Mouse (Mus musculus) gastrocnemius, postnatal 10 days (tissue): ENCODE data around the gene Eif4g1. TPM values are rescaled to one million over a fixed set of nuclear protein-coding genes. Genes with fewer than 3 reads are reported as not detected.

Experiments
- DNase-seq: peaks from one replicate; pipeline ENCODE4 v3.0.0; 2021; ENCODE audit warnings: mixed read lengths
- total RNA-seq, 2 experiments: library from RNA; stranded (reverse); gene quantifications; 2 replicates each; pipeline ENCODE4 v1.2.3; 2021

Gene Eif4g1
- total RNA-seq, 2 experiments from 2014 or later: 324 to 334 TPM

DNA sequence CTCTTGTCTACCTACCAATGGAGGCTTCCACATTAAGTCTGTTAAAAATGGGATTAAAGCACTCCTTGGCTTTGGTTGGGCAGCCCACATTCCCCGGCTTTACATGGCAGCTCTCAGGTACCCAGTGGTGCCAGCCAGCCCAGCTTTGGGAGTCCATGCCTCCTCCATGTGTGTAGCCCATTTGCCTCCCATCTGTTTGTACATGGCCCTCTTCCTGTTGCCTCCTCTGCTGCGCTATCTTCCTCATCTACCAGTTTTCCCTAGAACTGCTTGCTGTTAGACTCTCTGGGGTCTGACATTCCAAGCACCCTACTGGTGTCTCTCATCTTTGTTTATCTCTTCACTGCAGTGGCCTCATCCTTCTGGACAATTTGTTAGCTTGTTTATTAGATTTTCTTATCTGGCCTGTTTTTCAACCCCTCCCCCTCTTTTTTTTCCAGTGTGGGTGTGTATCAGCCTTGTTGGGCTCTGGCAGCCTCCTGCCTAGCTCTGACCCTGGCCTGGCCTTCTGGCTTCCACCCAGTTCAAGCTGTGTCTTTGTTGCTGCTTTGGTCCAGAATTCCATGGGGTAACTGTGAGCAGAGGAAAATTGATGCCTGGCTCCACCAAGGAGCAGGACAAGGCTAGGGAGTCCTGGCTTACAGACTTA, 38.4 kb downstream of the Eif4g1 start:
- DNase-seq: no peak

DNA sequence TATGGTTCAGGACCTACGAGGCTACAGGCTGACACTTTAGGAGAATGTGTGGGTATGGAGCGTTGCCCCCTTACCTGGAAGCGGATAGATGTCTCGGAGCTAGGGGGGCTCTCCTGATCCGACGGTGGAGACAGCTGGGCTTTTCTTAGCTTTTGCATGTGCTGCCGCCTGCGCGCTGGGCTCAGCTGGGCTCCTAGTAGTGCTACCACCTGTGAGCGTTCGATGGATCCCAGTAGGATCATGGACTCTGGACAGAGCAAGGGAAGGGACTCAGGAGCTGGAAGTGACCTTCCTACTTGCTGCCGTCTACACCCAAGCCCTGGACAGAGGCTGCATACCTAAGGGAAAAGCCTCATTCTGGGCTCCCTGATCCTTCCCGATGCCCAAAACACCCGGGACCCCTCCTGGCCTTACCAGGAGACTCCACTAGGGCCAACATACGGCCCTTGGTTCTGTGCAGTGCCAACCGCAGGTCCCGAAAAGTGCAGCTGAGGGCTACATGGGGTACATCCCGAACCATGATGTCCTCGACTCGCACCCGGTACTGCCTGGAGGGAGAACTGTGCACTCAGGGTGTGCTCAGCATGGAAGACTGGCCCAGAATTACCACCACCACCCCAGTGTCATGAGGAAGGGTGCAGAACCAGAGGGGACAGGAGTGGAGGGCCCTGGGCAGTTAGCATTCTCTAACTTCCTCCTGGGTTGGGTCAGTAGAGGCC, 40.3 kb downstream of the Eif4g1 start:
- DNase-seq: no peak

DNA sequence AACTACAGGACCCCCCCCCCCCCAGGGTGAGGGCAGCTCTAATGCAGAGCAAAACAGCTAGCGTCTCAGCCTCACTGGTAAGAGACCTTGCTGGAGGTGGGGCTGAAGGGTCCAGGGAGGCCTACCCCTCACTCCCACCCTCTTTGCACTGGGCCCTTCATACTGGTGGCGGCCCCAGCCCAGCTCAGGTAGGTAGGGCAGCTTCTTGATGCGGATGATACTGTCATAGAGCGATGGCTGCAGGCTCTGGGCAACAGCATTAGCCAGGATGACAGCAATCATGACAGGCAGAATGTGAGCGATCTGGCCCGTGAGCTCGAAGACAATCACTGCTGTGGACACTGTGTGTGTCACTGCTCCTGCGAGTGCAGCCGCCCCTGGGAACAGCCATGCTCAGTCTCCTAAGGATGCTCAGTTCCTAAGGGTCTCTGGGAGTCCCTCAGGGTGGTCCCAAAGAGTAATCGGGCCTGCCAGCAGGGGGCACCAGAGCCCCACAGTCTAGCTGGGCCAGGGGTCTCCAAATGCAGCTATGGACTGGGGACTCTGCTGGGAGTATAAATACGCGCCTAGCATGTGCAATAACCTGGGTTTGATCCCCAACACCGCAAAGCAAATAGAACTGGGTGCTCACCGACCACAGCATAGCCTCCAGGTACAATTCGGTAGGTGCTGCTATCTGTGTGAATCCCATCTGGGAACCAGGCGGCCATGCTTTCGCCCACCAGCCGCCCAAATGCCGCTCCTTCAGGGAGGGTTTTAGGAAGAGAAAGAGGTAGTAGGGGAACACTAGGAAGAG, 41.0 kb downstream of the Eif4g1 start:
- DNase-seq: no peak

DNA sequence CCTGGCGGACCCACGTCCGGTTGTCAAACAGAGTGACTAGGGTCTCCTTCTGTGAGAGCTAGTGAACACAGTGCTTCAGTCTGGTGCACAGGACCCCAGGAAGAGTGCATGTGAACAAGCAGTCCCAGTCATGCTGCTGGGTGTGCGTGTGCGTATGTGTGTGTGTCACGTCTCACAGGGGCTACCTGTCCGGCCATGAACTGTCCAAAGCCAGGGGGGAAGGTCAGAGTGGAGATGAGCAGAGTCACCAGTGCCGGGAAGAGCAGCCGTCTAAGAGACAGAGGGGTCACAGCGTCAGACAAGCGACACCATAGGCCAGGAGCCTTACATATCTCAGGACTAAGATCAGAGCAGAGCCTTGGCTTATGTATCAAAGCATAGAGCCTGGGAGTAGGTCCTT, 42.3 kb downstream of the Eif4g1 start:
- DNase-seq: no peak

DNA sequence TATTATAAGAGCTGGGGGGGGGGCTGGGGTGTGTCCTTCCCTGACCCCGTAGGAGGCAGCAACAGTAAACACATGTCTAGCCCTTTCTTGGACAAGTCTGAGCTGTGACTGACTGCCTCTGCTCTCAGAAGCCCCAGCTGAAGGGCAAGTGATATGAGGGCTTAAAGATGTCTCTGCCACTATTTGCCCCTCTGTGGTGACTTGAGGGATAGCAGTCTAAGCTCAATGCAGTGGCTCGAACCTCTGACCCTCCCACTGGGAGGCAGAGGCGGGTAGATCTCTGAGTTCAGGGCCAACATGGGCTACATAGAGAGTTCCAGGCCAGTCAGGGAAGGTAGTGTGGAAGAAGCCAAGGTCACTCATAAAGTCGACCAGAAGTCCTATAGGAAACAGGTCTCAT, 42.7 kb downstream of the Eif4g1 start:
- no peak for DNase-seq

DNA sequence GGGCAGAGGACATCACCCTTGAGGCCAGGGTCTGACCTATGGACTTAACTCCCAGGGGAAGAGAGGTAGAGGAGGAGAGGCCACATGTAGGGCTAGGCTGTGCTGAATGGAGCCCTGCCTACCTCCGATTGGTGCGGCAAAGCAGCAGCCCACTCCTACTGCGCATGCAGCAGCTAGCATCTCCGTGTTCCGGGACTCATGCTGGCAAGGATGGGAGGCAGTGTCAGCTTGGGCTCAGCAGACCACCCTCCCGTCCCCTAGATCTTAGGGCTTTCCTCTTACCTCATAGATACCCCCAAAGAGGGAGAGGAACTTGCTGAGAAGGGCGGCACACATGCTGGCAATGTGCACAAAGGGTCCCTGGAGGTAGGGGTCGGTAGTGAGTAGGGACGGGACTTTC, 44.1 kb downstream of the Eif4g1 start:
- DNase-seq: no peak

DNA sequence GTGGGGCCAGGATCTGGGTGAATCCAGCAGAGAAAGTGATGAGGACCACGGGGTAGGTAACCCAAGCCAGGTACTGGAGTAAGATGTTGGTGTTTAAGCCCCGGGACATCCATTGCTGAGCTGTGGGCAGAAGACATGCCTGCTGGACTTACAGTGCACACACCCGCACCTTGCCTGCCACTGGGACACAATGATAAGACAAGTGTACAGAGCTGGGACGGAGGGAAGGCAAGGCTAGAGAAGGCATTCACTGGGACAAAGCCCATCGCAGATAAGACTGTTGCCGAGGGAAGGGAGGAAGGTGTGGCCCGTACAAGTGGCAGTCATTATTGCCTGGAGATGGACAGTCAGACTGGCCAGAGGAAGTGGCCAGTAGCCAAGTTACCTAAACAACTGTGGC, 44.8 kb downstream of the Eif4g1 start:
- no peak for DNase-seq

DNA sequence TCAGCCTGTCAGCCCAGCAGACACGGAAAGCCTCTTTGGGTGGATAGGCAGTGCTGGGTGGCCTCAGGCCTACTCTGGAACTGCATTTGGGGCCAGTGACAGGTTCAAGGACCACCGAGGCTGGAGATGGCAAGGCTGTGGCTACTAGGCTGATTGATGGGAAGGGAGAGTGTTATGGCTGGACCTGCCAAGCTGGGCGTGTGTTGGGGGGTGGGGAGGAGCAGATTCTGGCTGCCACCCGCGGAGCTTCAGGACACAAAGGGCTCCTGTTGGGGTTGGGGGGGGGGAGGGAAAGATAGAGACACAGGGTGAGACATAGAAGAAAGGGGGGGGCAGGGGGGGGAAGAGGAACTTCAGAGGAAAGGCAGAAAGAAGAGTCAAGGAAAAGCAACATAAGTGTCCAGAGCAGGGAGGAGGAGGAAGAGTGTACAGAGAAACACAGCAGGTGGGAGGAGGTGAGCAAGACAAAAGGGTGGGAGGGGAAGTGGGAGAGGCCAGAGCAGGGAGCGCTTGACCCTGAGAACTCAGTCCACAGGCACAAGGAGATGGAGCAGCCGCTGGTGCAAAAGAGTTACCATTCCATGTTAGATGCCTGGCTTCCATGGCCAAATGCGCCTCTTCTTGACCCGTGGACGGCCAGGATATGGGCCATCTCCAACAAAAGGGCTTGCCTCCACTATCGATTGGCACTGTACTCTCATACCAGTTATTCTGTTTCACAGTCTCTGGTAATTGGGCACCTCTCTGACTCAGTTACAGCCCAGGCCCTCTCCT, 46.4 kb downstream of the Eif4g1 start:
- no peak for DNase-seq

DNA sequence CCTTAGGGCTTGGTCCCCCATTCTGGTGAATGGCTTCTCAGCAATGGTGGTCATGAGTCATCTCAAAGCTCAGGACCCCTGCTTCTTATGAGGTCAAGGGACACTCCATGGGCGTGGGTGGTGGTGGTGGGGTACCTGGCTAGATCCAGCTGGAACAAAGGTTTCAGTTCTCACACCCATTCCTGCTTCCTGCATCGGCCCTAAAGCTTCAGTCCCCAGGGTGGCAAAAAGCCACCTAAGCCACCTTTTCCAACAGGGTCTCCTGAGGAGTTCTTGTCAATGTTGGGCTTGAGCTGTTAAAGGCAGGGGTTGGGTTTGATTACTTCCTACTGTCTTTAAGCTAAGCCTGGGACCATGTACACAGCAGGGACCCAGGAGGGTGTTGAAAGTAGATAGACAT, 47.0 kb downstream of the Eif4g1 start:
- DNase-seq: no peak

DNA sequence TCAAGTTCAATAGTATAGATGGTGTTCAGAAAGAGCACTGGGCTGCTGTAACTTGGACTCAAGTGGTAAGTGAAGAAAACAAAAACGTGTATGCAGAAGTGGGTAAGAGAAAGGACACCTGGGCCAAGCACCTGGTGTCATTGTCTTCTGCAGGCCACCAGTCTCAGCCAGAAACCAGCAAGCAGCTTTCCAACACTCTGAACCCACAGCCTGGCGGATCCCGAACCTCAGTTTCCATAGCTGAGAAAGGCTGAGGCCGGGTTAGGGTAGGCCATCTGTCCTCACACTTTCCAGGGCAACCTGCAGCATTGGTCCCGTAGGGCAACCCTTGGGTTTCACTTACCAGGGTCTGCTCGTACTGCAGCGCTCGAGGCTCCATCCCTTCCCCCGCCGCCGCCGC, 47.5 kb downstream of the Eif4g1 start:
- no peak for DNase-seq

DNA sequence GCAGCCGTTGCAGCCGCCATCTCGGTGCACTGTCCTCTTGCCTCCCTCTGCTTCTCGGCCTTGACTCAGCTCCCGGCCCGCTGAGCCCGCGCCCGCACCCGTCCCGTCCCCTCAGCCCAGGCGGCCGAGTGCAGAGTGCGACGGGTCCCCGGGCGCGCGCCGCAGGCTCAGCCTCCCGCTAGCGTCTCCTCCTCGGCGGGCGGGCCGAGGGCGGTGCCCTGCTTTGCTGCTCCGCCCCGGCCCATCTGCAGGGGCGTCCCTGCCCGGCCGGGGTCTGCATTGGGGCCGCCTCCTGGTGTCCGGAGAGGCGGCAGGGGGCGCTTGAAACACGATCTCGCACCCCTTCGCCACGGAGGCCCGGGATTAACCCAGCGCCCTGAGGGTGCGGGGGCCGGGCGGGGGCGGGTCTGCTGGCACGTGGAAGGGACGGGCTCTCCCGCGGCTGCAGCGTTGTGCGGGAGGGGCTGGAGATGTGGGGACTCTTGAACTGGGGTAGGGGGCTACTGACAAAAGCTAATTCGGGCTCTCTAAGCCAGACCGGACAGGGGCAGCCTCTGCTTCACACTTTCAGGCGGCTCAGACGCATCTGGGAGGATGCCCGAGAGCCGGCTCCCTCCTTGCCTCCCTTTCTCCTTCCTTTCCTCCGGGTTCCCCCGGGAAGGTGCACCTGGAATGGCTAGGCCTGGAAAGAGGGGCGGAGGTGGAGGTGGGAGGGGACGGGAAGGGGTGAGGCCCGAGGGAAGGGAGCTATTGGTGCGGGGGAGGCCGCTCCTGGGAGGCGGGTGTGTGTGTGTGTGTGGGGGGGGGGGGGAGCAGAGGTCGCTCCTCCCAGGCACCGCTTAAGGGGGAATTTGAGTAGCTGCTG, 48.1 kb downstream of the Eif4g1 start:
- DNase-seq: peak; percentile 76

DNA sequence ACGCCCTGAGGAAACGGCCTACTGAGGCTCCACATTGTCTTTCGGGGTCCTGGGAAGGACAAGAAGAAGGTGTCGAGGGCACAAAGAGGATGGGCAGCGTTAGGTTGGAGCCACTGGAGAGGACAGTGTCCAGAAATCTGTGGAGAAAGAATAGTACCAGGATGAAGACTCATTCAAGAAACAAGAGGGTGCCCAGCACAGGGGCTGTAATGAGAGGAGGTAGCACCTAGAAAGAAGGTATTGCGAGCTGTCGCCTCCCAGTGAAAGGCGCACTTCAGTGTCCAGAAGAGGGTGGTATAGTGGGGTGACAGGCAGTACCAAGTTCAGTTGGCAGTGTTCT, 48.7 kb downstream of the Eif4g1 start:
- DNase-seq: no peak

DNA sequence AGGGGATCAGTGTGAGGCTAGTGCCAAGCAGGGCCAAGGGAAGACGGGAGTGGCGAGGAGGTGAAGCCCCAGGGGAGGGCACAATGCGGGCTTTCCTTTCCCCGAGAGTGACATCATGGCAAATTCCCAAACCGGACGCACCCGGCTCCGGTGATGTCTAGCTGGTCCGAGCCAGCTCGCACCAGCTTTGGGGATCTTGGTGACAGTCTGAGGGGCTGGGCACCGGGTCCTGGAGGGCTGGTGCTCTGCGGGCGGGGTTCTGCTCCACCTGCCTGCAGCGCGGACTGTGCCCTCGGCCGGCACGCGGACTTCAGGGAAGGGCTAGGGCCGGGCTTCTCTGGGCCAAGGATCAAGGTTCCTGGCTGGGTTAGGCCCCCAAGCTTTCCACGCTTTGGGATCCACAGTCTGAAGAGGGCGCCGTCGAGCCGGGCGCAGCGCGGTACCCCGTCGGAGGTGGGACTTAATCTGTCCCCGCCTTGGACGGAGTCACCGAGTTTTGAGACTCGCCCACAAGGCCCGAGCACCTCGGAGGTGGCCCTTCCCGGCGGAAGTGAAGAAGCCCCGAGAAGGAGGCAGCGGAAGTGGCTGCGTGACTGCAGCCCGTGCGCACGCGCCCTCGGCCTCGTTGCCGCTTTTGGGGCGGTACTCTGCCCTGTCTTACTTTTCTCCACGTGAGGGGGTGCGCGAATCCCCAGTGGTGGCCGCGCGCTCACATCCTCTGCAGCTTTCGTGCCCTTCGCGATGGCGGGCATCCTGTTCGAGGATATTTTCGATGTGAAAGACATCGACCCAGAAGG, 49.3 kb downstream of the Eif4g1 start, which contains the start of the genes Polr2h and Clcn2:
Gene Polr2h (plus strand): TSS at position 485 of the 797 bp plus-strand sequence.
Gene Clcn2 (minus strand): TSS at position 566 of the 797 bp plus-strand sequence.
- DNase-seq: peak; percentile 97

DNA sequence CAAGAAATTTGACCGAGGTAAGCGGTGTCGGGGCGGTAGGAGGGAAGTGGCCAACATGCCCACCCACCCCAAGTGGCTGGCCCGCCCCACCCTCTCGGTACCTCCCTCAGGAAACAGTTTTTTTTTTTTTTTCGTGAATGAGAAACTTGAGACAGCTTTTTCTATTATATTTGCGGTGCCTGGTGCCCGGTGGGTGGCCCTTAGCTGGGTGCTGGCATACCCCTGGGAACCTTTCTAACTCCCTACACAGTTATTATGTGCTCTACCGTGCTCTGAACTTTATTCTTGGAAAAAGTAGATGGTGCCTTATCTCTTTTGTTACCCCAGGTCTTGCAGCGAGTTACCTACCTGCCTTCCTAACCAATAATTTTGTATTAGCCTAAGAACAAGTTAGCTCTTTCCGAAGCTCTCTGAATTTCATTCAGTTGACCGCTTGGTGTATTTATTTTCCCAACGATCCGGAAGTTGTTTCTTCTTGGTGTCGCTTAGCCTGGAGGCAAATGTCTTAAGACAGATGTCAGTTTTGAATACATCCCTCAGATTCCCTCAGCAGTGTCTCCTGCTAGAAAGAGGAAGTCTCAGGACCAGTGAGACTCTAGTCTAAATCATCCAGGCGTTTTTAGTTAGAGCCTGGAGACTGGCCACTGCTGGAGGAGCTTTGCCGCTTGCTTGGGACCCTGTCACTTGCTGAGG, 50.0 kb downstream of the Eif4g1 start:
- DNase-seq: no peak

DNA sequence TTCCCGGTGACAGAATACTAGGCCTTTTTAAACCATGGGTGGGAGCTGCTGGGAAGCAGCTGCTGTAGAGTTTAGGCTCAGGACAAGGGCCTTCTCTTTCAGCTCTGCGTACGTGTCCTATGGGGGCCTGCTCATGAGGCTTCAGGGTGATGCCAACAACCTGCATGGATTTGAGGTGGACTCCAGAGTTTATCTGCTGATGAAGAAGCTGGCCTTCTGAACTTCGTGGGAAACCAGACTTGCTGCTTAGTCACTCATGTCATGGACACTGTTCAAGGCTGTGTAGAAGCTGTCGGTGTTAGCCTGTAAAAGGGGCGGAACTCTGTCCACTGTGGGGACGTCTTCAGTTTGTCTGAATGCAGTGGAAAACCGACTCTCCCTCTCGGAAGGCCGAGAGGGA, 53.7 kb downstream of the Eif4g1 start:
- DNase-seq: no peak

DNA sequence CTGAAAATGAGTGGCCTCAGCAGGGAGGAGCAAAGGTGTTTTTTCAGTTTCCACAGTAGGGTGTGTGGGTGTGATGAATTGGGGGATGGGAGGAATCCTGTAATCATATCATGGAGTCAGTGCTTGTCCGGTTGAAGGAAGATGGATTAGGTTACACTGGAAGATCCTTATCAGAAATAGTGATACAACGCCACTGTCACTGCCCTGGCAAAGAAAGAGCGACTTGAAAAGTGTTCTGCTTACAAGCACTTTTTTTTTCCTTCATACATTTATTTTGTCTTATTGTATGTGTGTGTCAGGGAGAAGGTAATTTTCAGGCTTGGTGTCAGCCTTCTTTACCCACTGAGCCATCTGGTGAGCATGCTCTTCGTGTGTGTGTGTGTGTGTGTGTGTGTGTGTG, 54.6 kb downstream of the Eif4g1 start:
- DNase-seq: no peak

DNA sequence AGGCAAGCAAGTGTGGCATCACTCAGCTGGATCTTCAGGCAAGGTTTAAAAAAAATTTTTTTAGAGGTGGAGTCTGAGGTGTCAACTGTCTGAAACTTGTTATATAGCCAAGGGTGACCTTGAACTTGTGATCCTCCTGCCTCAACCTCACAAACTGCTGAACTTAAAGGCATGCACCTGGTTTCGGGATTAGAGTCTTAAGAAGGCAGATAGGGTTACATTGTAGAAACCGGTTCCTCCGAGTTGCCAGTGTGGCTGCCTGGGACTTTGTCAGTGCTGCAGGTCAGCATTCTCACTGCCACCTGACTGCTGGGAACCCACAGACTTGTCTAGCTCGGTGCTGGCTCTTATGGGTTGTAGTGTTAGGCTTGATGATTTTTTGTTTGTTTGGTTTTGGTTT, 55.1 kb downstream of the Eif4g1 start:
- no peak for DNase-seq

DNA sequence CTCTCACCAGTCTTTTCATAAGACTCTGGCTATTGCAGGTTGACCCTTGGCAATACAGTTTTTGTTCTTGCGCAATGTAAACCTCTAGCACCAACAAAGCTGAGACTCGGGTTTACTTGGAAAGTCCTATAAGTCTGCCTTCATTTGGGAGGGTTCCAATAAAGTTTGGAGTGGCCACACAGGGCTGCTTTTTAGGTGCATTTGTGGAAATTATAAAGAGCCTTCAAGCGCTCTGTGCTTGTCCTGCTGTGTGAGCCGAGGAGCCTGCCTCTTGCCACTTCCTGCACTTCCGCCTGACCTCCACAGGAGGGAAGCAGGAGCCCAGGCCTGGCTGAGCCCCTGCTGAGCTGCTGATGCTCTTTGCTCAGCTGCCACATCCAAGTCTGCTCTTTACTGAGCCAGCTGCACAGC, 56.2 kb downstream of the Eif4g1 start:
- DNase-seq: peak; percentile 58

DNA sequence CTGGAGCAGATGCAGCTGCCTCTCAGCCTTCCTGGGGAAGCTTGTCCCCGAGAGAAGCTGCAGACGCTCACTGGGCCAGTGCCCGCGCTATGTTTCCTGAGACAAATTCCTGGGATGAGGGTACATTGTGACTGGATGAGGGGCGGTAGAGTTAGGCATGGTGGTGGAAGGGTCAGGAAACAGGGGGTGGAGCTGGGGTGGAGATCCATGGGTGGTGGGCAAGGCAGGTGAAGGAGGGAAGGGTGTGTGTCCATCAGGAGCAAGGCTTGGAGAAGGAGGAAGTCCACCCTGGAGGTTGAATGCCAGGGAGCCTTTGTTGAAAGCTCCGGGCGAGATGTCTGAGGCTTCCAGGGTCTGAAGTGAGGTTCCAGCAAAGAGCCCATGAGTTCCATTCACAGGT, 57.2 kb downstream of the Eif4g1 start:
- DNase-seq: no peak

DNA sequence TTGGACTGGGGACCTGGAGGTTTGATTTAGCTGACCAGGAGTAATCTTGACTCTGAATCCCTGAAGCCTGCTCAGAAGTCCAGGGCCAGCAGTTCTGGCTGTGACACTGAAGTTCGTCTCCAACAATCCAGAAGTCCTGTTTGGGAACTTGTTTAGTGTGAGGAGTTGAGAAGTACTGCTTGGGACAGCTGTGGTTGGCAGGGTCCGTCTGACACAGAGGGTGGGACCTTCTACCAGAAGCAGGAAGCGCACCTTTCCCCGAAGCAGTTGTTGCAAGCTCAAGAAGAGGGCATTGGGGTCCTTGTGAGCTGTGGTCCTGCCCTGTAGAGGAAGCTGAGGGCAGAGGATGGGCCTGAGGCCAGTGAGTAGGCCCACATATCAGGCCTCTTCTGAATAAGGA, 57.6 kb downstream of the Eif4g1 start:
- no peak for DNase-seq
